Mouse (Mus musculus) forebrain, embryonic 16.5 days (tissue): ENCODE results near the gene Bmpr1b. TPM values are rescaled to one million over a fixed set of nuclear protein-coding genes. Genes with fewer than 3 reads are reported as not detected.

Source experiments
- ATAC-seq: fragments of 200-750 bp; cut with Nextera tagmentation; 2 replicates; pipeline ENCODE4 v1.8.0; 2017; ENCODE audit warnings: mild to moderate bottlenecking, moderate library complexity
- H3K27ac ChIP-seq: fragments of 300-500 bp; sonication (generic); 2 replicates; pipeline ENCODE4 v1.5.1; 2014; ENCODE audit warnings: low read length, control low read depth
- H3K27me3 ChIP-seq: fragments of 300-500 bp; sonication (generic); replicated peaks from 2 replicates; pipeline ENCODE4 v1.6.1; 2014; ENCODE audit warnings: low read length; ENCODE audit not compliant: control insufficient read depth, insufficient read depth
- H3K36me3 ChIP-seq: fragments of 300-500 bp; sonication (generic); 2 replicates; pipeline ENCODE4 v1.6.1; 2014; ENCODE audit not compliant: control insufficient read depth, insufficient read depth
- H3K4me1 ChIP-seq: fragments of 300-500 bp; sonication (generic); replicated peaks from 2 replicates; pipeline ENCODE4 v1.6.1; 2014; ENCODE audit warnings: low read length; ENCODE audit not compliant: control insufficient read depth, insufficient read depth
- H3K4me2 ChIP-seq: fragments of 300-500 bp; sonication (generic); 2 replicates; pipeline ENCODE4 v1.6.1; 2014; ENCODE audit warnings: mild to moderate bottlenecking, low read length, control low read depth
- H3K4me3 ChIP-seq: fragments of 300-500 bp; sonication (generic); replicated peaks from 2 replicates; pipeline ENCODE4 v1.5.1; 2014; ENCODE audit warnings: mild to moderate bottlenecking, low read length, control low read depth
- H3K9ac ChIP-seq: fragments of 300-500 bp; sonication (generic); replicated peaks from 2 replicates; pipeline ENCODE4 v1.6.1; 2014; ENCODE audit warnings: low read depth, low read length, control low read depth
- H3K9me3 ChIP-seq: fragments of 300-500 bp; sonication (generic); 2 replicates; pipeline ENCODE4 v1.6.1; 2016; ENCODE audit warnings: low read length; ENCODE audit not compliant: control insufficient read depth
- WGBS: fragments of 180-500 bp; shearing (Covaris S2); extraction: QIAGEN DNeasy Blood & Tissue Kit; methylation state at CpG from one replicate; pipeline ENCODE4 v1.1.7; 2014; 5-methylcytosine and 5-hydroxymethylcytosine counted together
- polyA plus RNA-seq: library from polyadenylated mRNA; unstranded; fragments of >200 nt; fragmentation: Nextera tagmentation; extraction: Ambion mirVana; gene quantifications from 2 replicates; pipeline ENCODE4 v1.2.1, GENCODE M21; 2015

The Bmpr1b gene
- polyA plus RNA-seq, 1 experiment from 2014 or later, result 5.0 TPM

- no peak for ATAC-seq
- Histone ChIP-seq H3K27ac (no peak overlapping the region), H3K9ac (no peak overlapping the region), H3K4me2 (no peak overlapping the region), H3K36me3 (no peaks in the 10 kb centered on the region), H3K4me3 (no peak overlapping the region), H3K4me1 (no peaks in the 10 kb centered on the region), H3K27me3 (no peaks in the 10 kb centered on the region), H3K9me3 (no peaks in the 10 kb centered on the region)
- WGBS, result 76% methylated on average over 8 of the region's 8 CpGs
Observed at GRCm38 (mm10) chr3:141791026-141791780, 378.0 kb downstream of the Bmpr1b start.

Other genes with a start within 250 kb of the Bmpr1b start
- gene Pdlim5, start 226.3 kb upstream of the Bmpr1b start, polyA plus RNA-seq, result 10.0 and 11.5 TPM in 2 replicates